ENCODE assay signal across 14 mouse cellular contexts in the genomic region with DNA sequence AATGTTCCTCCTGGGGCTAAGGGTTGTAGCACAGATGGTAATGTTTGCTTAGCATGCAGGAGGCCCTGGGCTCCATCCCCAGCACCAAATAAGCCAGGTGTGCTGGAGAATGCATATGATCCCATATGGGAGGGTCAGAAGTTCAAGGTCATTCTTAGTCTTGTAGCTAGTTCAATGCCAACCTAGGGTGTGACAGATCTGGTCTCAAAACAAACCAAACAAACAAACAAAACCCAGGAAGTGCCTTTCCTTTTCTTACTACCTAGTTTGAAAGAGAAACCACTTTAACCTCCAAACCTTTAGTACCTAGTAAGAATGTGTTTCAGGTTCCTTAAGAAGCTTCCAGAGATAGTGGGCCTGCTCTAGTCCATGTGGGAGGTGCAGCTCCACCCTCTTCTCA. TPM values are rescaled to one million over a fixed set of nuclear protein-coding genes. Genes with fewer than 3 reads are reported as not detected.
"Had no signal": no experiment of that assay in that cellular context is flagged by ENCODE, and none has a peak within 500 bp of the region (broad histone marks: within the 10 kb centered on the region; RNA-seq: fewer than 3 reads in every experiment).

No protein-coding gene starts in this region.

- H3K4me2 ChIP-seq: limb, embryonic 12.5 days; limb, embryonic 15.5 days; liver, embryonic 11.5 days; lung, embryonic 15.5 days; midbrain, embryonic 11.5 days had no signal

- H3K27me3 ChIP-seq: limb, embryonic 12.5 days; limb, embryonic 15.5 days; lung, embryonic 15.5 days had no signal

- H3K9ac ChIP-seq: limb, embryonic 12.5 days; limb, embryonic 15.5 days; liver, embryonic 14.5 days; lung, embryonic 15.5 days had no signal

- H3K27ac ChIP-seq: limb, embryonic 12.5 days; liver, embryonic 14.5 days; lung, embryonic 15.5 days had no signal

- DNase-seq: thymus, adult 18-20 months; thymus, postnatal 36 days had no signal

- H3K4me1 ChIP-seq: limb, embryonic 12.5 days; lung, embryonic 15.5 days had no signal

- H3K36me3 ChIP-seq: limb, embryonic 12.5 days; limb, embryonic 15.5 days; lung, embryonic 15.5 days had no signal

- H3K9me3 ChIP-seq: limb, embryonic 12.5 days; limb, embryonic 15.5 days; lung, embryonic 15.5 days had no signal

- H3K4me3 ChIP-seq: limb, embryonic 12.5 days; limb, embryonic 15.5 days; lung, embryonic 15.5 days; myocyte had no signal

RNA-seq across cellular contexts. Expression of gene Lep, which starts 58.2 kb away (rescaled TPM):
- polyA plus RNA-seq: kidney, embryonic 16.5 days; limb, embryonic 12.5 days; limb, embryonic 15.5 days; liver, embryonic 11.5 days; liver, embryonic 14.5 days; lung, embryonic 15.5 days; midbrain, embryonic 11.5 days; midbrain, embryonic 16.5 days; myocyte; neural tube, embryonic 11.5 days; small intestine, adult 2 months; stomach, embryonic 16.5 days had no signal
